Mouse (Mus musculus): ENCODE results near the gene Clec5a. TPM values are rescaled to one million over a fixed set of nuclear protein-coding genes. Genes with fewer than 3 reads are reported as not detected.

Clec5a gene
- total RNA-seq (2014; rRNA removed) = 2.1 TPM in 1 of 2 replicates, not detected in the other
- 0.52 and 0.79 TPM in 2 replicates for polyA plus RNA-seq (2015; fragmentation: Nextera tagmentation; extraction: Ambion mirVana)

DNA sequence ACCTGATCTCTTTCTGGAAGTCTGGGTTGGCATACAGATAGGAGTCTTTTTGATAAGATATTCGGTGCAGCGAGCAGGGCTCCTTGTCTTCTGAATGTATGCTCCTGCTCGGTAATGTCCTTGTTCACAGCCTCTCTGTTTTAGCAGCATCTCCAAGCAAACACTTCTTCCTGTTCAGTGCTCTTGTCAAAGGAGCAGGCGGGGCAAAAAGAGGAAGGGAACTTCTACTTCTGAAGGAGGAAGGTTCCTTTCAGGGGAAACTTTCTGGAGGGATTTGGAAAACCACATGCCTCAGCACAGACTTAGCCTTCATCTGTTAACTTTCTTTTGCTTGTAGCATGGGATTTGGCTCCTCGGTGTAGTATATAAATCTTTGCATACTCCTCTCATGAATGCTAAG lies at the start of gene Clec5a:
Gene Clec5a, minus strand, starts transcription at position 177 of the 400 bp plus-strand sequence.
- DNase-seq (ENCODE audit: low spot score) = no peak
- WGBS = 82% methylated on average over 5 of the region's 5 CpGs
- no peak within 1 kb of the TSS for H3K9ac ChIP-seq (replicated peaks; ENCODE audit: low read length, poor library complexity, severe bottlenecking)
- H3K36me3 ChIP-seq (ENCODE audit: insufficient read depth, low read length) = no peaks in the 10 kb centered on the region
- H3K4me2 ChIP-seq (ENCODE audit: low read depth, low read length, poor library complexity, severe bottlenecking) = no peak within 1 kb of the TSS
- no peak for TF ChIP-seq CTCF (IDR thresholded peaks at IDR 0.05)
- no peak within 1 kb of the TSS for H3K4me3 ChIP-seq (ENCODE audit: low read depth, low read length)
- H3K4me1 ChIP-seq (ENCODE audit: insufficient read depth, low read length) = no peaks in the 10 kb centered on the region
- H3K27ac ChIP-seq (ENCODE audit: low read depth, low read length) = no peak within 1 kb of the TSS
- no peaks in the 10 kb centered on the region for H3K9me3 ChIP-seq (ENCODE audit: low read length)
- ATAC-seq (ENCODE audit: low FRiP score) = no peak
- no peaks in the 10 kb centered on the region for H3K27me3 ChIP-seq (ENCODE audit: insufficient read depth, low read length)

DNA sequence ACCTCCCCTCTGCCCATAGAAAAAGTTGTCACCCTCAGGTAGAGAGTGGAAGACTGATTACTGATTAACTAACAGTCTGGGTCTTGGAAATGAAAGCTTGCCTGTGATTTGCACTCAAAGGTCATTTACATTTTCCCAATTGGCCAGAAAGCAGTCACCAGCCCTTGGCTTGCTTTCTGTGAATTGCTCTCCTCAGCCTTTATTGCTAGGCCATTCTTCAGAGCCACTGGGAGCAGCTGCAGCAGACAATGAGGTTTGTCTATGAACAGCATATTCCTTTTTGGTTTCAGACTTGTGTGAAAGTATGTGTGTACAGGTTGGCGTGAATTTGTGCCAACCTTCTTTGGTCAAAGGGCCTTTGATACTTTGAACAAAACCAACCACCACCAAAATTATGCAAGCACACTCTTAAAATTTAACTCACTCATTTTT lies 49.0 kb upstream of the Clec5a start:
- no peaks in the 10 kb centered on the region for H3K9me3 ChIP-seq (ENCODE audit: low read length)
- no peak for TF ChIP-seq CTCF (IDR thresholded peaks at IDR 0.05)
- no peak overlapping the region for H3K27ac ChIP-seq (ENCODE audit: low read depth, low read length)
- no peaks in the 10 kb centered on the region for H3K27me3 ChIP-seq (ENCODE audit: insufficient read depth, low read length)
- H3K4me1 ChIP-seq (ENCODE audit: insufficient read depth, low read length) = no peaks in the 10 kb centered on the region
- ATAC-seq (ENCODE audit: low FRiP score) (no peak), DNase-seq (ENCODE audit: low spot score) (no peak)
- no peak overlapping the region for H3K4me2 ChIP-seq (ENCODE audit: low read depth, low read length, poor library complexity, severe bottlenecking)
- H3K36me3 ChIP-seq (ENCODE audit: insufficient read depth, low read length) = no peaks in the 10 kb centered on the region
- H3K9ac ChIP-seq (replicated peaks; ENCODE audit: low read length, poor library complexity, severe bottlenecking) = no peak overlapping the region
- WGBS = 76% methylated on average over 1 of the region's 1 CpGs
- H3K4me3 ChIP-seq (ENCODE audit: low read depth, low read length) = no peak overlapping the region

DNA sequence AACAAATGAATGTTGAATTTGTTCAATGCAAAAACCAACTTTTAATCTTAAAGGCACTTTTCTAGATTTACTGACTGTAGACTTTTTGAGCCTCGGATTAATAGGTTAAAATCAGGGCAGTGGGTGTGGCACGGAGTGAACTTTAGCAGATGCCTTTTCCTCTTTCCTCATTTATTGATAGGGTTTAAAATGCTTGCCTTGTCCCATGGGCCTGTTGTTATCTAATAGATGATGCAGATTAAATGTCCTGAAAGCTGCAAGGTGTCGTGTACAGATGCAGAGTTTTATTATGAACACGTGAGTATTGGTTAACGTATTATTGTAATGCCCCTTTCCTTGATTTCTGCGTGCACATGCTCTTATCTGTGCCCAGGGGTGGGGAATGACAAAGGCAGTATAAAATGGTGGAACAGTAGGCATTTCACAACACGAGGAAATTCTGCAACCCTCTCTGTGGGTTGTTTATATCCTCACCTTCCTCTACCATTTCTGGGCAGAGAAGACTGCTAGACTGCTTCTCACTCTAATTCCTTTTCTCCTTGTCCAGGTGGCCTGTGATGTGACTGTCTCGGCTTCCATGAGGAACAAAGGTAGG lies 42.9 kb upstream of the Clec5a start, which contains the start of gene Mgam:
Gene Mgam, plus strand, starts transcription at position 426 of the 595 bp plus-strand sequence.
- H3K4me2 ChIP-seq (ENCODE audit: low read depth, low read length, poor library complexity, severe bottlenecking) = no peak within 1 kb of the TSS
- no peak within 1 kb of the TSS for H3K9ac ChIP-seq (replicated peaks; ENCODE audit: low read length, poor library complexity, severe bottlenecking)
- no peaks in the 10 kb centered on the region for H3K36me3 ChIP-seq (ENCODE audit: insufficient read depth, low read length)
- H3K4me3 ChIP-seq (ENCODE audit: low read depth, low read length) = no peak within 1 kb of the TSS
- H3K27ac ChIP-seq (ENCODE audit: low read depth, low read length) = no peak within 1 kb of the TSS
- H3K4me1 ChIP-seq (ENCODE audit: insufficient read depth, low read length) = no peaks in the 10 kb centered on the region
- no peak for TF ChIP-seq CTCF (IDR thresholded peaks at IDR 0.05)
- 86% methylated on average over 8 of the region's 8 CpGs for WGBS
- DNase-seq (ENCODE audit: low spot score) (no peak), ATAC-seq (ENCODE audit: low FRiP score) (no peak)
- H3K9me3 ChIP-seq (ENCODE audit: low read length) = no peaks in the 10 kb centered on the region
- no peaks in the 10 kb centered on the region for H3K27me3 ChIP-seq (ENCODE audit: insufficient read depth, low read length)

DNA sequence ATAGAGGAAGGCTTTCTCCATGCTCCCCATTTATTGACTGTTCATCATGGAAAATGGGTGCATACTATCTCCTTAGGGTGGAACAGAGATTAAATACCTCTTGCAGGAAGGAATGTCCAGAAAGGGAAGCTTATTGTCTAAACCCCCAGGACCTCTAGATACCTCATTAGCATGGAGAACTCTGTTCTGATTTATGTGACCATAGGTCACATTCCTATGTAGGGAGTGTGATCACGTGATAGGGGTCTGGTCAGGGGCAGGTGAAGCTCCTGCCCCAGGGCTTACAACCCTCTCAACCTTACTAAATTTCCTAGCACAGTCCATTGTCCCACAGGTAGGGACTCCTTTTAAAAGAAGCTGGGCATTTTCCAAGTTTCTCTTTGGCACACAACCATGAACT lies 40.5 kb upstream of the Clec5a start:
- ATAC-seq (ENCODE audit: low FRiP score) (no peak), DNase-seq (ENCODE audit: low spot score) (no peak)
- Histone ChIP-seq H3K27me3 (ENCODE audit: insufficient read depth, low read length) (no peaks in the 10 kb centered on the region), H3K9me3 (ENCODE audit: low read length) (no peaks in the 10 kb centered on the region), H3K9ac (replicated peaks; ENCODE audit: low read length, poor library complexity, severe bottlenecking) (no peak overlapping the region), H3K4me3 (ENCODE audit: low read depth, low read length) (no peak overlapping the region), H3K36me3 (ENCODE audit: insufficient read depth, low read length) (no peaks in the 10 kb centered on the region), H3K4me1 (ENCODE audit: insufficient read depth, low read length) (no peaks in the 10 kb centered on the region), H3K27ac (ENCODE audit: low read depth, low read length) (no peak overlapping the region), H3K4me2 (ENCODE audit: low read depth, low read length, poor library complexity, severe bottlenecking) (no peak overlapping the region)
- WGBS = 65% methylated on average over 1 of the region's 1 CpGs
- TF ChIP-seq CTCF (IDR thresholded peaks at IDR 0.05) = no peak

DNA sequence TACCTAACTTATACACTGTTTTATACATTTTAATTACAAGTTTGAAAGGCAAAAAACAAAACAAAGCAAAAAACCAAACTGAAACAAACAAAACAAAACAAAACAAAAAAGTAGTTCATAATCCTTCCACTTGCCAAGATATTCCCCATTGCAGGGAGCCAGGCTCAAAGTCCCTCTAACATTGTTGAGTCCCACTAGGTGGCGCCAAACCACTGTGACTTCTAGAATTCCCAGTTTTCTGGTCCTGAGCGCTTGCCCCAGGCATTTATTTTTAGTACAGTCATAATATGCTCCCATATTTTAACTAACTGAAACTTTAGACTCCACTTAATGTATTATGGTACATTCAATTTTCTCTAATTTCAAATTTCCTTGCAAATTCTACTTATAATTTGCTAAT lies 32.3 kb upstream of the Clec5a start:
- peak; percentile 85 for DNase-seq (ENCODE audit: low spot score)
- Histone ChIP-seq H3K27ac (ENCODE audit: low read depth, low read length) (no peak overlapping the region), H3K4me3 (ENCODE audit: low read depth, low read length) (no peak overlapping the region), H3K4me2 (ENCODE audit: low read depth, low read length, poor library complexity, severe bottlenecking) (no peak overlapping the region), H3K9ac (replicated peaks; ENCODE audit: low read length, poor library complexity, severe bottlenecking) (no peak overlapping the region), H3K4me1 (ENCODE audit: insufficient read depth, low read length) (no peaks in the 10 kb centered on the region), H3K27me3 (ENCODE audit: insufficient read depth, low read length) (no peaks in the 10 kb centered on the region), H3K9me3 (ENCODE audit: low read length) (no peaks in the 10 kb centered on the region), H3K36me3 (ENCODE audit: insufficient read depth, low read length) (no peaks in the 10 kb centered on the region)
- peak; percentile 82 for TF ChIP-seq CTCF (IDR thresholded peaks at IDR 0.05)
- 21% methylated on average over 2 of the region's 2 CpGs for WGBS
- ATAC-seq (ENCODE audit: low FRiP score) = peak; percentile 74; the same call in 1 of the 2 replicates

DNA sequence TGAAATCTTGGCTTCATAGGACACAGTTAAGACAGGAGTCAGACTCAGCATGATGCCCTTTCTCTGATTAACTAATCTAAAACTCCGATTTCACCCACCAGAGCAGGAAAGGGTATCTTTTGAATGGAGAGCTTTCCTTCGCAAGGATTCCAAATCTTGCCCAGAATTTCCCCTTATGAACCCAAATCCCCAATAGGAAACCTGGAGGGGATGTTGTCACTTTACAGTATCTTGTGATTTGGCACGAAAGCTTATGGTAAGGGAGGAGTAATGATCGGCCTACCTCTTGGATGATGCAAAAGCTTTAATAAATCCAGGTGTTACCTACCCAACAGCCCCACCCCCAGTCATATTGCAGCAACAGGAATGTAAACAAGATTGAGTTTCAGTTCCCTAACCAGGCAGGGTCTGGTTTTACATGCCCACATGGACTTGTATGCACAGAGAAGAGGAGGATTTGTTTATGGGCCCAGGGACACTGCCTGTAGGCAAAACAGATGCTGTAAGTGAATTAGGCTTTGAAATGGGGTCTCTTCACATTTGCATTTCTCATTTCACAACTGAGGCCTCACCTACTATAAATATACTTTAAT lies 27.7 kb upstream of the Clec5a start, which contains the start of gene Tas2r138:
Gene Tas2r138, minus strand, starts transcription at position 51 of the 593 bp plus-strand sequence.
- Histone ChIP-seq H3K4me3 (ENCODE audit: low read depth, low read length) (no peak within 1 kb of the TSS), H3K36me3 (ENCODE audit: insufficient read depth, low read length) (no peaks in the 10 kb centered on the region), H3K4me1 (ENCODE audit: insufficient read depth, low read length) (no peaks in the 10 kb centered on the region), H3K9ac (replicated peaks; ENCODE audit: low read length, poor library complexity, severe bottlenecking) (no peak within 1 kb of the TSS), H3K9me3 (ENCODE audit: low read length) (no peaks in the 10 kb centered on the region), H3K27ac (ENCODE audit: low read depth, low read length) (no peak within 1 kb of the TSS), H3K4me2 (ENCODE audit: low read depth, low read length, poor library complexity, severe bottlenecking) (no peak within 1 kb of the TSS), H3K27me3 (ENCODE audit: insufficient read depth, low read length) (no peaks in the 10 kb centered on the region)
- WGBS = 85% methylated on average over 4 of the region's 4 CpGs
- ATAC-seq (ENCODE audit: low FRiP score) (no peak), DNase-seq (ENCODE audit: low spot score) (no peak)
- TF ChIP-seq CTCF (IDR thresholded peaks at IDR 0.05) = no peak

Data from midbrain, postnatal 0 days (tissue).